Mouse (Mus musculus): ENCODE data around the gene Pitx2. TPM values are rescaled to one million over a fixed set of nuclear protein-coding genes. Genes with fewer than 3 reads are reported as not detected.

Pitx2 gene
- total RNA-seq, 1 experiment from 2014 or later: not detected

DNA sequence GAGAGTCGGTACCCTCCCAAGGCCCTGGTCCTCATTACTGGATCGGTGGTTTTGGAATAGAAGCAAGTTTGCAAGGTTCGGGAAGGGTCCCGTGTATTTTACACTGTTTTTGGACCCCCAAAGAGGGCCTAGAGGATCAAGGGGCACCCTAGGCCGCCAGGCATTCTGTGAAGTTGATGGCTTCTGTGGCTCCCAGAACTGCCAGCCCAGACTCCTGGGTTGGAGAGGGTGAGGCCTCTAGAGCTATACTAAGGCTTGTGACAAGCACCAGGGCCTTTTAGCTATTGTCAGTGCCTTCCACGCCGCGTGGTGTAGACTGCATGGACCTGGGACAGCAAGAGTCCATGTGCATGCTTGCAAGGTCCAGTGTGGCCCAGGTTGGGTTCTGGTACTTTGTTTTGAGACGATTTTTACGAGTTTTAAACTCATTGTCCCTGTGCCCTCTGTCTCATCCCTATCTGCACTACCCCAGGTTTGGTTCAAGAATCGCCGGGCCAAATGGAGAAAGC, 18.2 kb downstream of the Pitx2 start:
- no peak for DNase-seq

- DNase-seq: no peak
Measured at GRCm38 (mm10) chr3:129218371-129218921, 18.8 kb downstream of the Pitx2 start.

GRCm38 (mm10) chr3:129220086-129220670, 20.5 kb downstream of the Pitx2 start:
- DNase-seq: no peak

- no peak for DNase-seq
Measured at GRCm38 (mm10) chr3:129220681-129221379, 21.2 kb downstream of the Pitx2 start.

DNA sequence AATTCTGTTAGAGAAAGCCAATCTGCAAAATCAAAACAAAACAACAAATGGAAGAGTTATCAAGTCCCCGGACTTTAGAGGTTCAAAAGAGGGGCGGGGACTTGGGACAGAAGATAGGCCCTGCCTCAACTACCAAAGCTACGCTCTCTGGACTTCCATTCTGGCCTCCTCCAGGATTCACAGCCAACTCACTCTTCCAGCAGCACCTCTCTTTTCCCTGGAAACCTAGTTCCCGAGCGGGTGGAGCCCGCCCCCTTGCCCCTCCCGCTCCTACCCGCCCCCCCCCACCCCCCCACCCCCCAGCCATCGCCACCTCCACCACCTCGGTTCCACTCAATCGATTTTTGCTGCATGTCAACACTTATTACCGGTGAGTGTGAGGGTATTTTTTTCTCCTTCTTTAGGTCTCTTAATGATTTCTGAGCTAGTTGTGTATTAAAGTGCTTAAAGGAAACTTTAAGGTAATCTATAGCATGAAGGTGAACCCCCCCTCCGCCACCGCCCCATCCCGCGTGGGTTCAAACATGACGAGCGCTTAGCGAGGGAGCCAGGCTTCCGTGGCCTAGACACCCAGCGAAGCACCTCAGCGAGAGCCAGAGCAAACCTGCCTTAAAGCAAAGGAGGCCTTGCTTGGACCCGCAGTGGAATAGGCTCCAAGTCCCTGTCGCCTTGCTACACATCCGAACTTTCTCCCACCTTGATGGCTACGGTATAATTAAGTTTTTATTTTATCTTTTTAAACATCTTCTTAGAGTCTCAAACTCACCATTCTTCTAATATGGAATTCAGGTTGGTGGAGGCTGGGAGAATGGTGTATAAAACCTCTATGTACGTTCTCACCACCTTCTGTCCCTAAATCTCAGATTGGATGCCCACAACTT, 21.9 kb downstream of the Pitx2 start:
- no peak for DNase-seq

DNA sequence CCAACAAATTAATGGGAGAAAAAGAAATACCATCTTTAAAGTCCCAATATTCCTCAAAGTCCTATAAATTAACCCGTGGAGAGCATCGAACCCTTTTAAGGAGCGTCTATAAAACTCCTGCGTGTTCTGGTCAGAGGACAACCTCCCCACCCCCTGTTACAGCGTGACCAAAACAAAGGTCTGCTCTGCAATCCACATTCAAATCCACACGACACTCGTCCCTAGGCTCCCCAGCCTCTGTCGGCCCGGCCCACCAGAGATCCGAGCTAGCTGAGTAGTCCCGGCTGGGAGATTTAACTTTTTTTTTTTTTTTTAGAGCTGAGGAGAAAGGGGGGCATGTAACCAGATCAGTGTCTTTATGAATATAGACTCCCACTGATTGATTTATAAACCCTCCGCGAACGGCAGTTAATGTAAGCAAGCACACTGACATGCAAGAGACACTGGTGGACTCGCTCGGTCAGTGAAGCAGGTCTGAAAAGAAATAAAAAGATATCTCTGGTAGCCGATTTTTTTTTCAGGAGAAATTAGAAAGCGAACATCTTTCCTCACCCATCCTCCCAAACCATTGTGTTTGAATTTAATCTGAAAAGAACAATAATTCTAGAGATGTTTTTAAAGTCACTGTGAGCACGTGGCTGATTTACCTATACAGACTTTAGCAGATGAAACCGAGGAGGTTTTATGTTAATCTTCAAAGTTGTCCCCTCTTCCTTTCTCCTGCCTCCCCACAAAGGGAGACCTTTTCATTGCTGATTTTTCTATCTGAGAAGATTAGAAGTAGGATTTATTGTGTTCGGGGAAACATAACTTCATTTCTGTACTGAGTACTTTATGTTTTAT, 23.0 kb downstream of the Pitx2 start:
- no peak for DNase-seq

- no peak for DNase-seq
Measured at GRCm38 (mm10) chr3:129223401-129223800, 23.7 kb downstream of the Pitx2 start.

GRCm38 (mm10) chr3:129223964-129224805, 24.5 kb downstream of the Pitx2 start:
- DNase-seq: no peak

- DNase-seq: no peak
Measured at GRCm38 (mm10) chr3:129224806-129225576, 25.3 kb downstream of the Pitx2 start.

DNA sequence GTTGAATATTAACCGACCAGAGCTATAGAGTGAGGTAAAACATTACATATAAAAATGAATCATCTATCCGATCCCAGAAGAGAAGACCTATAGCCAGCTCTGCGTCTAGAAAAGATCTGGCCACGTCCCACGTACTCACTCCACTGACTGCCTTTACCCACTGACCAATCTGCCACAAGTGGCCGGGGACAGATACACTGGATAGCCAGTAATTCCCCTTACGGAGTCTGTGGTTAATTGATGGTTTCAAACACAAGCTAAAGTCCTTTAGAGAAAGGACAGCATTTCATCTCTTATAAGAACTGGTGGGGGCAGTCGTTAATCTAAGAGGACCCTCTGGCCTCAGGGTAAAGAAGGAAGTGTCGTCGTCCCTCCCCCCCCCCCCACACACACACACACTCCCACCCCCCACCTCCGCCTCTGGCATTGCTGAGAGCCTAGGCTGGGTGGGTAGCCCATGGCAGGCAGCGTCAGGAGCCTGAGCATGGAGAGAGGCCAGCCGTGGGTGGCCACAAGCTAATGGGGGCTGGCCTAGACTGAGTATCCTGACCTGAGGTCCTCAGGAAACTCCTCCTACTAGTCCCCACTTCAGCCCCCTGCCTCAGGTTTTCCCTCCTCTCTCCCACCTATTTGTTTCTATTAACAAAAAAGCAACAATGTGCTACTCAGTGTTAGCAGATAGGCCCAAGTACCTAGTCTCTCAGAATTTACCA, 26.1 kb downstream of the Pitx2 start:
- DNase-seq: no peak

DNA sequence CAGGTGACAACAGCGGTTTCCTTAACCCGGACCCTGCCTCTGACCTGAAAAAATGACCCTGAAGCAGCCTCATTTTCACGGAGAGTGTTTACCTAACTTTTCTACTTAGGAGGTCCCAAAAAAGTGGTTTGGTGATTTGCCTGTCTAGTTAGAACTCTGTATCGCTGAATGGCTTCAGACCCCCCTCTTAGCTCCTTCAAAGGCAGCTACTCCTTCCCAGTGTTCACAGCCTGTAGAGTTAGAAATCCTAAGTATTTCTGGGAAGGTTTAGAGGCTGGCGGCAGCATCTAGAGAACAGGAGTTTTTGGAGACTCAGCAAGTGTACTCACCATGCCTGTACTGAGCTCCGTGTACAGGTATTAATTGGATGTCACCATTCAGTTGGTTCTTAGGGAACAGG, 27.0 kb downstream of the Pitx2 start:
- DNase-seq: no peak

DNA sequence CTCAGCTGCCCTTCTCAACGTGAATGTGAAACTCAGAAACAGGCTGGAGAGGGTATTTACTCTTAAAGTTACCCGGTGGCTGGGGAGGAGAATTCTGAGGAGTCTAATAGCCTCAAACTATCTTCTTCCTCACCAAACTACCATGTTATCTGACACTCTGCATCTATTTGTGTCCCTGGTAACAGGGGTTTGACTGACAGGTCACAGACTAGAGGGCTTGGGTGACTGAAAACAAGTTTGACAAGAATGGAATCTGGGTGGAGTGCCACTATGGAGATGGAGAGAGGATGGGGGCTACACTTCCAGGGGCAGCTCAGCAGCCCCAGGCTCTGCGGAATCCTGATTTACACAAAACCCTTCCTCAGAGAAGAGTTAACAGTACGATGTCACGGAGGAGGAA, 27.7 kb downstream of the Pitx2 start:
- no peak for DNase-seq

DNA sequence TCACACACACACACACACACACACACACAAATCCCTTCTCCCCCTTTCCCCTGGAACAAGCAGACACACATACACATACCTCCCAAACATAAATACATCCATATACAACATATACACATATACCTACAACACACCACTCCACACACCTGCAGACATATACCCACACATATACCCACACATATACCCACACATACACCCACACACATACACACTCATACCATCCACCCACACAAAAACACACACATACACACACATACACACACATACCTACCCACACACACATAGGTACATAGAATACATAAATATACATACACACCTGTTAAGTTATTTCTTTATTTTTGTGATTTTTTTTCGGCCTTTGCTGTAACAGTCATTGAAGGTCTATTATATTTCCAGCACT, 38.3 kb downstream of the Pitx2 start:
- DNase-seq: no peak

DNA sequence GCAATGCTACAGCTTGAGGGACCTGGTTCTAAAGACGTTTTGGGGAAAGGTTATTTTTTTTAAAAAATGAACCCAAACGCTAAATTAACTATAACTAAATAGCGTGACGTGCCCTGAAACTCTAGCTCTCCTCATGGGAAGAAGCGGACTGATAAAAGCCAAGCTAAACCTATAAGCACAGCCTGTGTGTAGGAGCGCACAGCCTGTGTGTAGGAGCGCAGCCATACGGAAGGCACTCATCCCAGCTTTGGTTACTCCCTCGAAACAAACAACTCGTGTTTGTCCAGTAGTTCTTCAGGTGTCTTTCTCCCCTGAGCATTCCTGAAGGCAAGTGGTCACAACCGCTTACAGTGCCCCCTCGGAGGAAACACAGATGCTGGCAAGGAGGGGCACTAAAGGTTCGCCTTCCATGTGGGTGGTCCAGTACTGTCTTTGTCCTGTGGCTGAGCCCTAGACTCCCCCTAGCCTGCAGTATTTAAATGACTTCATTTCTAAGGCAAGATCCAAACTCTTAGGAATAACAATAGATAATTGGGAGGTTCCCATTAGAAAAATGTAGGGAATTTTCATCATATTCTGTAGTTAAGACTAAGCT, 39.1 kb downstream of the Pitx2 start:
- DNase-seq: no peak

- no peak for DNase-seq
Measured at GRCm38 (mm10) chr3:129250997-129251396, 51.3 kb downstream of the Pitx2 start.

GRCm38 (mm10) chr3:129254246-129254645, 54.6 kb downstream of the Pitx2 start:
- DNase-seq: no peak

DNA sequence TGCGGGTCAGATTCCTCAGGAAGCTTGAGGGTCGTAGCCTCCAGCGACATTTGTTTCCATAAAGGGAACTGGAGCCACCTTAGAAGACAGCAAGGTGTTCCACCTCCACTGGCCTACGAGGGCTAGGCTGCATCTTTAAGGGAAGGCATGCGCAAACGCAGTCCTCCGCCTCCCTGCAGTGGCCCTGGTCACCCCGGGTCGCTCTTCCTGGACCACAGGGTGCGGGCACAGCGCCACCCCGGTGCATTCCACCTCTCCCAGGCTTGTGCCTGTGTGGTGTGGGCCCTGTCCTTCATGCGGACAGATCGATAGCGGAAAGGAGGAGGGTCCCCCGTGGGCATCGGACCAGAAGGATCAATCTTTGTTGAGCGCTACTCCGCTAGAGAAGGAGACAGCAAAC, 56.6 kb downstream of the Pitx2 start:
- no peak for DNase-seq

DNA sequence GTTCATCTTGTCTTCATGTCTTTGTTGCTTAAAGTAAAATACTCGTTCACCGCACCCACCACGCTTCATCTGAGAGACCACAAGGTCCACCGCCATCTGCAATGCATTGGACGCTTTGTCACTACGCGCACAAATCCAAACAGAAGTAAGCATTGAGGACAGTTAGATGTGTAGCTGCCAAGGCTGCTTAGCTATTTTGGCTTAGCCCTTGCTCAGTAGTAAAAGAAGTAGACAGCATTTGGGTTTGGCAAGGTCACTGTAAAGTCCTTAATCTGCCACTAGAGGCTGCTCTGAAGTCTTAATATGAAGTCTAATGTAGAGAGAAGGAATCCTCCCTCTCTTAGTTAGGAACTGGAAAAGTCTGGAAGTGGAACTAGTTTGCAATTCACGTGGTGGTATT, 57.1 kb downstream of the Pitx2 start:
- peak; percentile 25 for DNase-seq

DNA sequence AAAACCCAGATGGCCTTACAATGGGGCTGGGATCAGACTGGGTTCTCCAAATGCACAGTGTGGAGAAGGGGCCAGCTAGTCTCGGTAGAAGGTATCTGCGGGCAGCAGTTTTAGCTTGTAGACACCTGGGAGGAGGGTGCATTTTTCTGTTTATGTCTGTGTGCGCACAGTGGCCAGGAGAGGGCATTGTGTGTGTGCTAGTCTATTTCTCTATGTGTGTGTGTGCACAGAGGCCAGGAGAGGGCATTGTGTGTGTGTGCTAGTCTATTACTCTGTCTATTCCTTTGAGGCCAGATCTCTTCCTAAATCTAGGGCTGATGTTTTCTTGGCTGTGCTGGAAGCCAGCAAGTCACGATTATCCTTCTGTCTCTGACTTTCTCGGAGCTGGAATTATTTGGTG, 58.8 kb downstream of the Pitx2 start:
- no peak for DNase-seq

Measured in adrenal gland, postnatal 14 days (tissue).